Mouse (Mus musculus) forebrain, embryonic 14.5 days (tissue): Measurements from ENCODE around the gene Btnl1. TPM values are rescaled to one million over a fixed set of nuclear protein-coding genes. Genes with fewer than 3 reads are reported as not detected.

Experiments used
- ATAC-seq: fragments of 200-750 bp; cut with Nextera tagmentation; 2 replicates; pipeline ENCODE4 v1.8.0; 2017; ENCODE audit warnings: mild to moderate bottlenecking, moderate library complexity
- DNase-seq: peaks from one replicate; pipeline ENCODE4 v3.0.0-alpha.2; 2015; ENCODE audit warnings: low spot score
- H3K27ac ChIP-seq: fragments of 300-500 bp; sonication (generic); 2 replicates; pipeline ENCODE4 v1.5.1; 2014; ENCODE audit warnings: low read depth, mild to moderate bottlenecking, control low read depth, low read length, moderate library complexity
- H3K27me3 ChIP-seq: fragments of 300-500 bp; sonication (generic); replicated peaks from 2 replicates; pipeline ENCODE4 v1.6.1; 2014; ENCODE audit warnings: low read length, control low read depth, mixed read lengths; ENCODE audit not compliant: control insufficient read depth, insufficient read depth
- H3K36me3 ChIP-seq: fragments of 300-500 bp; sonication (generic); 2 replicates; pipeline ENCODE4 v1.6.1; 2014; ENCODE audit warnings: low read length, control low read depth; ENCODE audit not compliant: control insufficient read depth, insufficient read depth
- H3K4me1 ChIP-seq: fragments of 300-500 bp; sonication (generic); 2 replicates; pipeline ENCODE4 v1.6.1; 2014; ENCODE audit warnings: antibody characterized with exemption, low read length, control low read depth; ENCODE audit not compliant: control insufficient read depth, insufficient read depth
- H3K4me2 ChIP-seq: fragments of 300-500 bp; sonication (generic); 2 replicates; pipeline ENCODE4 v1.6.1; 2014; ENCODE audit warnings: mild to moderate bottlenecking, control low read depth, low read length
- H3K4me3 ChIP-seq: fragments of 300-500 bp; sonication (generic); 2 replicates; pipeline ENCODE4 v1.5.1; 2014; ENCODE audit warnings: low read depth, low read length, control low read depth
- H3K9ac ChIP-seq: fragments of 300-500 bp; sonication (generic); 2 replicates; pipeline ENCODE4 v1.6.1; 2014; ENCODE audit warnings: mild to moderate bottlenecking, low read length, control low read depth, moderate library complexity
- H3K9me3 ChIP-seq: fragments of 300-500 bp; sonication (generic); replicated peaks from 2 replicates; pipeline ENCODE4 v1.6.1; 2016; ENCODE audit warnings: low read length, control low read depth, mixed read lengths; ENCODE audit not compliant: control insufficient read depth
- WGBS: fragments of 180-500 bp; shearing (Covaris S2); extraction: QIAGEN DNeasy Blood & Tissue Kit; methylation state at CpG from one replicate; pipeline ENCODE4 v1.1.7; 2014; 5-methylcytosine and 5-hydroxymethylcytosine counted together
- polyA plus RNA-seq: library from polyadenylated mRNA; unstranded; fragments of >200 nt; fragmentation: Nextera tagmentation; extraction: Ambion mirVana; gene quantifications from 2 replicates; pipeline ENCODE4 v1.2.1, GENCODE M21; 2014

The Btnl1 gene
- polyA plus RNA-seq, 1 experiment from 2014 or later: not detected

DNA sequence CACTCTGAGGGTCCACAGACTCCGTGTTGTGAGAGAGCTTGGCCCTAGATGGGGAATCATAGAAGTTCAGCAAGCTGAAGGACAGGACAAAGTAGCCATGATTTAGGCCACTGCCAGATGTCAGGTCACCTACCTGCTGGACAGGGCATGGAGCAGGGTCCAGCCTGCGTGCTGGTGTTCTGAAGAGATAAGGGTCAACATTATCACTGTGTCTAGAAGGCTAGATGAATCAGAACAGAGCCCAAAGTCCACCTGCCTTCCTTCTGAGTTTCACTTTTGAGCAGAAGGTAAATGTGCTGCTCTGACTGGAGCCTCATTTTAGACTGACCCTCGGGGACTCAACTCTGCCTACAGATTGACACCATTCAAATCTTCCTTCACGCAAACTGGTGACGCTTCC is 22.4 kb upstream of the Btnl1 start, which contains the start of gene Btnl2:
Gene Btnl2 (plus strand): TSS at position 284 of the 400 bp plus-strand sequence.
- DNase-seq (no peak), ATAC-seq (no peak)
- no peaks in the 10 kb centered on the region for H3K27me3 ChIP-seq
- no peaks in the 10 kb centered on the region for H3K9me3 ChIP-seq
- no peak within 1 kb of the TSS for H3K4me3 ChIP-seq
- H3K36me3 ChIP-seq: no peaks in the 10 kb centered on the region
- no peaks in the 10 kb centered on the region for H3K4me1 ChIP-seq
- H3K4me2 ChIP-seq: no peak within 1 kb of the TSS
- H3K9ac ChIP-seq: no peak within 1 kb of the TSS
- no peak within 1 kb of the TSS for H3K27ac ChIP-seq
- WGBS: 85% methylated on average over 5 of the region's 5 CpGs

DNA sequence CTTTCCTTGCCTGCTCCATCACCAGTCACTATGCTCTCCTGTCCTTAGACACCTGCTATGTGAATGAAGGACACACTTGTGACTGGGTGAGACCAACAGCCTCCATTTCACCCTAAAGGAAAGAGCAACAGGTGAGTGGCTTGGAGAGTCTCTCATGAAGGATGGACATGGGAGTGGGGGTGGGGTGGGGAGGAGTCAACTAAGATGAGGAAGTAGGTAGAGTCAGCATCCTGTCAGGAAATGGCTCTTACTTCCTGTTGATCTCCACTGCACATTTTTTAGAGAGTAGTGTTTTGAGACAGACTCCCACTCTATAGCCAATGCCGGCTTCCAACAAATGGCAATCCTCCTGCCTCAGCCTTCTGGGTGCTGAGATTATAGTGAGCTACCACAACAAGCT is 22.0 kb upstream of the Btnl1 start:
- 80% methylated on average over 1 of the region's 1 CpGs for WGBS
- DNase-seq: no peak
- H3K27ac ChIP-seq: no peak overlapping the region
- no peaks in the 10 kb centered on the region for H3K27me3 ChIP-seq
- H3K4me1 ChIP-seq: no peaks in the 10 kb centered on the region
- no peak overlapping the region for H3K4me3 ChIP-seq
- H3K9me3 ChIP-seq: no peaks in the 10 kb centered on the region
- no peak overlapping the region for H3K9ac ChIP-seq
- H3K36me3 ChIP-seq: no peaks in the 10 kb centered on the region
- ATAC-seq: no peak
- H3K4me2 ChIP-seq: no peak overlapping the region

DNA sequence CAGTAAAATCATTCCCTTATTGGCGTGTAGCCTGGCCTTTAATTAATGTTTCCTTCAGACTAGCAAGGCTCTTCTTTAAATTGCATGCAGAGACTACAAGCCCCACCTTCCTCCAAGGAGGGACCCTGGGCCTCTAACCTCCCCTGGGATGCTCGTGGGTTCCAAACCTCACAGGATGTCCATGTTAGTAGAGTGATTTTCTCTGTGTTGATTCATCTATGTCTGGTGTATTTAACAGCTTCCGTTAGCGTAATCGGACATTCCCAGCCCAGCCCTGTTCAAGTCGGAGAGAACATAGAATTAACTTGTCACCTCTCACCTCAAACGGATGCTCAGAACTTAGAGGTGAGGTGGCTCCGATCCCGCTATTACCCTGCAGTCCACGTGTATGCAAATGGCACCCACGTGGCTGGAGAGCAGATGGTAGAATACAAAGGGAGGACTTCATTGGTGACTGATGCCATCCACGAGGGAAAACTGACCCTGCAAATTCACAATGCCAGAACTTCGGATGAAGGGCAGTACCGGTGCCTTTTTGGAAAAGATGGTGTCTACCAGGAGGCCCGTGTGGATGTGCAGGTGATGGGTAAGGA is 13.9 kb upstream of the Btnl1 start:
- no peak overlapping the region for H3K4me3 ChIP-seq
- no peaks in the 10 kb centered on the region for H3K9me3 ChIP-seq
- DNase-seq (no peak), ATAC-seq (no peak)
- H3K4me1 ChIP-seq: no peaks in the 10 kb centered on the region
- no peak overlapping the region for H3K27ac ChIP-seq
- WGBS: 86% methylated on average over 15 of the region's 15 CpGs
- no peaks in the 10 kb centered on the region for H3K27me3 ChIP-seq
- no peaks in the 10 kb centered on the region for H3K36me3 ChIP-seq
- no peak overlapping the region for H3K4me2 ChIP-seq
- no peak overlapping the region for H3K9ac ChIP-seq

DNA sequence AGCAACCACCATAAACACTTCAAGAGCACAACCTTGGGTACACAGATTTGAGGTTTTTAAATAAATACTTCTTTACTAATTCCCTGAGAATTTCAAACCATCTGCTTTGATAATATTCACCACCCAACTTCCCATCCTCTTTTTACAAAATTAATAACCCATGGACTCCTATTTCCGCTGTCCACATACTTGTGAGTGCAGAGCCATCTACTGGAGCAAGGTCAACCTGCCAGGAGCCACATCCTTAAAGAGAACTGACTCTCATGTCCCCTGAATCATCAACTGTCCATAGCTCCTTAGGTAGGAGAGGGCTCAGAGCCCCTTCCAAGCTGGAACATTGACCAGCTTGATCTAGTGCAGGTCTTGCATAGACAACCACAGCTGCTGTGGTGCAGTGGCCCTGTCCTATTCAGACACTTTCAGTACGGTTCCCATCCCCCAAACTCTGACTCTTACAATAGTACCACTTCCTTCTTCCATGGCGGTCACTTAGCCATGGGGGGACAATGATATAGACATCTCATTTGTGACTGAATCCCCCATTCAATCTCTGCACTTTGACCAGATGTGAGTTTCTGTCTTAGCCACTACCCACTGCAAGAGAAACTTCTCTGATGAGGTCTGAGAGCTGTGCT is 13.1 kb upstream of the Btnl1 start:
- Histone ChIP-seq H3K4me1 (no peaks in the 10 kb centered on the region), H3K36me3 (no peaks in the 10 kb centered on the region), H3K4me3 (no peak overlapping the region), H3K27me3 (no peaks in the 10 kb centered on the region), H3K27ac (no peak overlapping the region), H3K9ac (no peak overlapping the region), H3K4me2 (no peak overlapping the region), H3K9me3 (no peaks in the 10 kb centered on the region)
- DNase-seq (no peak), ATAC-seq (no peak)
- WGBS: 89% methylated on average over 3 of the region's 3 CpGs

DNA sequence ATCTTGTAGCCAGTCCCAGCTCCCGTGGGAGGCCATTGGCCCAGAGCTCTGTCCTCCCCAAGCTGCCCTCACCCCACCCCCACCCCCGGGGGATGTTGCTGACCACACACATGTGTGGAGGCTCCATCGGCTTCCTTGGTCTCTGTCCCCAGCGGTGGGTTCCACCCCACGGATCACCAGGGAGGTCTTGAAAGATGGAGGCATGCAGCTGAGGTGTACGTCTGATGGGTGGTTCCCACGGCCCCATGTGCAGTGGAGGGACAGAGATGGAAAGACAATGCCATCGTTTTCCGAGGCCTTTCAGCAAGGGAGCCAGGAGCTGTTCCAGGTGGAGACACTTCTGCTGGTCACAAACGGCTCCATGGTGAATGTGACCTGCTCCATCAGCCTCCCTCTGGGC is 11.9 kb upstream of the Btnl1 start:
- WGBS: 76% methylated on average over 10 of the region's 10 CpGs
- Histone ChIP-seq H3K4me2 (no peak overlapping the region), H3K9ac (no peak overlapping the region), H3K27me3 (no peaks in the 10 kb centered on the region), H3K9me3 (no peaks in the 10 kb centered on the region), H3K4me3 (no peak overlapping the region), H3K36me3 (no peaks in the 10 kb centered on the region), H3K27ac (no peak overlapping the region), H3K4me1 (no peaks in the 10 kb centered on the region)
- DNase-seq: no peak
- ATAC-seq: no peak

DNA sequence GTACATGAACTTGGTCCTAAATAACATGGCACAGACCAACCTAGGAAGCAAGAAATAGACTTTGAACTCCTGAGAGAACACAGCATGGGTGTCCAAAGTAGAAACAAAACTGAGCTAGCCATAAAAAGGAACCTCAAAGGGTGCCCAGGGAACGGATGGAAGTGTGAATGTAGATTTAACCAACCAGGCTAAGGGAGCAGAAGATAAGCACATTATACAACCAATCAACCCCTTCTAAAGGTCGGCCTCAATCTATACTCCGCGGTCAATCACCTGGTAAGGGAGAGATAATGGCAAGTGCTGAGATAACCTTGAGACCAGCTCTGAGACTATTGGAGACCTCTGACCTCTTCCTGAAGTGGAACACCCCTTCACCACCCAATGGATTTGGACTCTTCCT is 6.4 kb upstream of the Btnl1 start:
- Histone ChIP-seq H3K36me3 (no peaks in the 10 kb centered on the region), H3K4me2 (no peak overlapping the region), H3K4me1 (no peaks in the 10 kb centered on the region), H3K9ac (no peak overlapping the region), H3K9me3 (no peaks in the 10 kb centered on the region), H3K27me3 (no peaks in the 10 kb centered on the region), H3K27ac (no peak overlapping the region), H3K4me3 (no peak overlapping the region)
- ATAC-seq: no peak
- no peak for DNase-seq
- WGBS: 89% methylated on average over 4 of the region's 4 CpGs

DNA sequence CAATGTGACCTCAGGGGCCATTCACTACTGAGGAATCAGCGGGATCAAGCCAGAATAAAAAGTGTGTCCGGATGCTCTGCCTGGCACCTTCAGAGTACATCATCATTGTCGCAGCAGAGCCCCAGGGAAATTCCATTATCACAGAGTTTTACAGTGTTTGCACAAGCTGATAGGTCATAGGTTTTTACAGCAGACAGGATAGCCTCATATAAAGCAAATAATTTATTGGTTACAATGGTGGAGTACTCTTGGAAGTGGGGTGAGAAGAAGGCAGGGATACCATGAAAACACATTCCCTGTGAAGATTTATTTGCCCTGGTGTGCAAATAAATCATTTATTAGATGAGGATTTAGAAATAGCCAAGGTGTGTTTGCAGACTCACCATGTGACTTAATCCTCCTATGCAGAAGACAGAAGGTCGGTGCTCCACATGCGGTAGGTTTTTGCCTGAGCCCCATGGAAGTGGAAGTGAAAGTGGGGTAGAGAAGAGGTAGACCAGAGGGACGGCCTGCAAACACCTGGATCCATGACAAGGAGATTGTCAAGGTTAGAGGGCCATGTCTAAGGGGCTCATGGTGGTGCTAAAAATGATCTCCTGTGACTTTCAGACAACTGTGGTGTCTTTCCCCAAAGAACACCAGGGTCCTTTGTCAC is 3.8 kb upstream of the Btnl1 start:
- WGBS: 87% methylated on average over 6 of the region's 6 CpGs
- Histone ChIP-seq H3K36me3 (no peaks in the 10 kb centered on the region), H3K4me3 (no peak overlapping the region), H3K4me2 (no peak overlapping the region), H3K27me3 (no peaks in the 10 kb centered on the region), H3K9ac (no peak overlapping the region), H3K27ac (no peak overlapping the region), H3K4me1 (no peaks in the 10 kb centered on the region), H3K9me3 (no peaks in the 10 kb centered on the region)
- no peak for ATAC-seq
- DNase-seq: no peak

DNA sequence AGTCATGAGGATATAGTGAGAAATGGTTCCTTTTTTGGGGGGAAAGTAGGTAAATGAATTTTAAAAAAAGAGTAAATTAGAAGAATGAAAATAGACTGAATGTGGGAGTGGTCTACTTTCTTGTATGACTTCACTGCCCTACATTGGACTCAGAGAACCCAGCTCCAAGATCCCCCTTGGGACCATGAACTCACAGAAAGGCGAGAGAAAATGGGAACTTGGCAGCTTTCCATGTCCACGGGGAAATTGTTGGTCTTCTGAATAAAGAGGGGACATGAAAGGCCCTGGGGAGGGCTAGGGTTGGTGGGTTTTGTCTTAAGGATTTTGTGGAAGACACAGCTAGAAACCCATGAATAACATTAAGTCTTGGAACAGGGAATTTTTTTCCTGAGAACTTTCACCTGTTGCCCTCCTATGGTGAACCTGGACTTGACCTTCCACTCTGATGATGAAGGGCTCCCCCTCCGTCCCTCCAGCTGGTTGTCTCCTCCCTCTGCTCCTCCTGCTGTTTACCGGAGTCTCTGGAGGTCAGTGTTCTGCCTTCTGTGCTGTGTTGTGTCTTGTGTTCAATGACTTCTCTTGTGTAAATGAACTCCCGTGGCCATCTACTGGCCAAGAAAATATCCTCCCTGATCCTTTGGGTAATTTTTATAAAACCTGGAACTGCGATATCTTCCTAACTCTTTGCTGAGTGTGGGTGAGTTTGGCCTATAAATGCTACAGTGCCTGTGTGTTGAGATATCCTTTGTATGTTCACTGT is 698 bp downstream of the Btnl1 start:
- DNase-seq (no peak), ATAC-seq (no peak)
- H3K27me3 ChIP-seq: no peaks in the 10 kb centered on the region
- H3K4me1 ChIP-seq: no peaks in the 10 kb centered on the region
- no peaks in the 10 kb centered on the region for H3K9me3 ChIP-seq
- H3K9ac ChIP-seq: no peak overlapping the region
- no peak overlapping the region for H3K4me3 ChIP-seq
- H3K27ac ChIP-seq: no peak overlapping the region
- no peaks in the 10 kb centered on the region for H3K36me3 ChIP-seq
- 59% methylated on average over 6 of the region's 6 CpGs for WGBS
- no peak overlapping the region for H3K4me2 ChIP-seq

DNA sequence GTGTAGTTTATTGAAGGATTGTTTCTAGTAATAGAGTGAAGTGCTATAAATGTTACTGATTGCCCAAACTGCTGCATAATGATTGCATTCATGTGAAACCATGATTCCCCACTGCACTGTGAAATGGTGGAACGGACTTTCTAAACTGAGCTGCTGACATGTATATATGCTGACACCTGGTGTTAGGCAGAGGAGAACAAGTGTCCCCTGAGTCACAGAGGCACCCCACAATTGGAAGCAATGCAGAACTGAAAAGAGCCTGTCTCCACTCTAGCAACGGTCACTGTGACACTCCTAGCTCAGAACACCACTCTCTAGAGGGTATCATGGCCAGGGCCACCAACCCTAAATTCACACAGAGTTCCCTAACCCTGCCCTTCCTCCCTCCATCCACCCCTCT is 1.8 kb downstream of the Btnl1 start:
- 88% methylated on average over 2 of the region's 2 CpGs for WGBS
- no peaks in the 10 kb centered on the region for H3K9me3 ChIP-seq
- no peak for DNase-seq
- no peak for ATAC-seq
- no peaks in the 10 kb centered on the region for H3K4me1 ChIP-seq
- H3K27me3 ChIP-seq: no peaks in the 10 kb centered on the region
- H3K9ac ChIP-seq: no peak overlapping the region
- H3K4me2 ChIP-seq: no peak overlapping the region
- no peak overlapping the region for H3K27ac ChIP-seq
- no peak overlapping the region for H3K4me3 ChIP-seq
- no peaks in the 10 kb centered on the region for H3K36me3 ChIP-seq
